Mouse (Mus musculus): ENCODE results near the gene Mdh2.

DNA sequence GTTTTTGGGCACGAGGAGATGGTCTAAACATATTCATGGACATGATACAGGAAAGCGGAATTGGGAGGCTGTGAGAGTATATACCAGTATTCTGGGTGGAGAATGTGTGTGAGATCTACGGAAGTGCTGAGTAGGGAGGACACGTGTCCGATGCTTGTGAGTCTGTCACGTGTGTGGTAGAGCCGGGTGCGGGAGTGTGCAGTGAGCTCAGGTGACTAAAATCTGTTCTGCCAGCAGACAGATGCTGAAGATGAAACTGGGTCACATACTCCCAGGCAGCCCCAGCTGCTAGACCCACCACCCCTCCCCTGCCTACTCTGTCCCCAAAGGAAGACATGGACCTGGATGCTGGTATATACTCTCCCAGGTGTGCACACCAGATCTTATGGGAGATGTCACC, 24.4 kb downstream of the Mdh2 start:
- TF ChIP-seq CTCF (IDR thresholded peaks at IDR 0.05; ENCODE audit: low read depth), result no peak
- TF ChIP-seq EP300 (optimal IDR thresholded peaks at IDR 0.05), result no peak

All from stomach, postnatal 0 days (tissue).